Mouse (Mus musculus): ENCODE data around the gene Spata2l.
"Not testable (repeated sequence)": the region's sequence is repeated elsewhere in the genome, so short reads cannot be mapped to it uniquely, and the experiment has no call there.

The Spata2l gene

DNA sequence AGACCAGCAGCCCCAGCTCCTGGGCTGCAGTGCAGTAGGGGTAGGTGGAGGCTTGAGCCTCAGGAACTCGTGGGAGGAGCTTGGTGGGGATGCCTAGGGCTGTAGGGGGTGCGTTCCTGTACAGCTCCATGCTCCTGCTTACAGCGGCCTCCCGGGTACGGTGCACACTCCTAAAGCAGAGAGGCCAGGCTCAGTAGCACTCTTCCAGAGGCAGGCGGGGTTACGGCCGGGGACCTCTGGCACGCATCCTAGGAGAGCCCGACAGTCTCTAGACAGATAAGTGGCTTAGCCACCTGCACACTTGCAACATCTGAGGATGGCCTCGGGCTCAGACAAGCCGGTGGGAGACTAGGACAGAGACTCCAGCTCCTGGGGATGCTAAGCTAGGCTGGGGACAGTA is 9.5 kb upstream of the Spata2l start:
- no peak for DNase-seq (ENCODE audit: low spot score in 2 of 2)

DNA sequence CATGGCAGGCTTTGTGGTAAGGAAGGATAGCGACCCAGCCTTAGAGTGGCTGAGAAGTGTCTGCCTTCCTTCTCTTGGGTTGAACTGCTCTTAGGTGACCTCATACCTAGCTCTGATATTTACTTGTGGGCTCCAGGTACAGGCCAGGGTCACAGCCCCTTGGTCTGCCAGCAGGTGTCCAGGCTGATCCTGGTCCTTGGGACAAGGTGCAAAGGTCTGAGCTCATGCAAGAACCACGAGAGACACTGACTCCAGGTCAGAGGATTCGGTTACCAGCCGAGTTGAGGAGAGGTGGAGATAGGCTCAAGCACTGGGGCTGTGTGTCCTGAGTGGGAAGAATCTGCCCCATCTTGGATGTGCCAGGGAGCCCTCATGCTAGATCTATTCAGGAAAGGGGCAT is 8.3 kb upstream of the Spata2l start:
- no peak for DNase-seq (ENCODE audit: low spot score in 2 of 2)

DNA sequence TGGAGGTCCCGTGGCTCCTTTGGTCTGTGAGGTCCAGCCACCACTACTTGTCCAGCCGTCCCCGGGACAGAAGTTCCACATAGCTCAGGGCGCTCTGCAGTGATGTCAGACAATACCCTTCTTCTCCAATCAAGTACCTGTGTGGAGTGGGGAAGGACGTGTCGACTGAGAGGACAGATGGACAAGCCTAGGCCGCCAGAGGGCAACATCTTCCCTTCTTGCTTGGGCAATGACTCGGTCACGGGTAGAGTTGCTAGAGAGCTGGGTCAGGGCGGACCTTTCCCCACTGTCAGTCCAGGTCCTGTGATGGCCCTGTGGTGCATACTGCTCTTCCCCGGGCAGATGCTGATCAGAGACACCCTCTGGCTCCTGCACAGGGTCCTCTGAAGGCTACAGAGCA is 7.0 kb upstream of the Spata2l start:
- DNase-seq (ENCODE audit: low spot score in 2 of 2) = no peak

DNA sequence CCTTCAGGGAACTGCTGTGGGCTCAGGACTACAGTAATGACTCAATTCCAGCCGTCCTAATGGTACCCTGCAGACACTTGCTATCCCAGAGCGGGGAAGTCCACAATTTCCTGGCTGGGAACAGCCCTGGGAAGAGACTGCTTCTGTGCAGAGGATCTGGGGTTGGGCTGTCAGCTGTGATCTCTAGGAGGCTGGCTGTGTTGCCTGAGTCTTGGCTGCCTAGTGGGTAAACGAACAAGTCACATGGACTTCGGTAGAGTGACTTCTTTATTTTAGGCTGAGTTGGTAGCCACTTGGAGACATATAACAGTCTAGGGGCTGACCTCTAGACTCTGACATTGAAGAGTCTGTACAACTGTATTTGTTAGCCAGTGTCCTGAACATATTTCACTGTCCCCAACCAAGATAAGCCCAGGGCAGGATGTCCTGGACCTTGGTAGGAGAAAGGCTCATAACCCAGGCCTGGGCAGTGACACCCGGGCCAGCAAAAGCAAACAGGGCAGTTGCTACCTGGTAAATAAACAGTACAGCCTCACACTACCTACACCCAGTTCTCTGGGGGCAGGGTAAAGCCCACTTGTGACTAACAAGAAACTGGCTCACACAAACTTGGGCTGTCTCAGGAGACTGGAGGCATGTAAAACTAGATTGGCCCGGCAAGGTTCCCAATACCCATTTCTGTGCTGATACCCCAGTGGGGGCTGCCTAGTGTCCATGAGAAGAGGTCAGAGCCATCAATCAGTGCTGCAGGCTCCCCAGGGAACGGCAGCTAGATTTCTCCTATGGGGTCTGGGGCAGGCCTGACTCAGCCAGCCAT is 6.3 kb upstream of the Spata2l start:
- no peak for DNase-seq (ENCODE audit: low spot score in 2 of 2)

DNA sequence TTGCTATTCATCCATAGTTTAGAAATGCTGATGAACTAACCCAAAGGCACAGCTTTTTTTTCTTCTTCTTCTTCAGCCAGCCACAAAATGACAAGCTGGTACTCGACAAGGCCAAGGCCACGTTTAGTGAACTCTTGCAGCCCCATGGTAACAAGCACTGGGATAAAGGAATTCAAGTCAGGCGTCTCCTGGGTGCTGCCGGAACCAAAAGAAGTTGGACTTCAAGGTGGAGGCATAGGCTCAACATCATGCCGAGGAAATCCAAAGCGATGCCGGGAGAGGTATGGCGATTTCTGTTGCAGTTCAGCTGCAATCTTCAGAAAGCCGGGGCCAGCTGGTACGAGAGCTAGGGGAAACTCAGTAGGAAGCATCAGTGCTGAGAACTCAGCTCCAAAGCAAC is 3.4 kb upstream of the Spata2l start:
- DNase-seq (ENCODE audit: low spot score in 2 of 2) = no peak

DNA sequence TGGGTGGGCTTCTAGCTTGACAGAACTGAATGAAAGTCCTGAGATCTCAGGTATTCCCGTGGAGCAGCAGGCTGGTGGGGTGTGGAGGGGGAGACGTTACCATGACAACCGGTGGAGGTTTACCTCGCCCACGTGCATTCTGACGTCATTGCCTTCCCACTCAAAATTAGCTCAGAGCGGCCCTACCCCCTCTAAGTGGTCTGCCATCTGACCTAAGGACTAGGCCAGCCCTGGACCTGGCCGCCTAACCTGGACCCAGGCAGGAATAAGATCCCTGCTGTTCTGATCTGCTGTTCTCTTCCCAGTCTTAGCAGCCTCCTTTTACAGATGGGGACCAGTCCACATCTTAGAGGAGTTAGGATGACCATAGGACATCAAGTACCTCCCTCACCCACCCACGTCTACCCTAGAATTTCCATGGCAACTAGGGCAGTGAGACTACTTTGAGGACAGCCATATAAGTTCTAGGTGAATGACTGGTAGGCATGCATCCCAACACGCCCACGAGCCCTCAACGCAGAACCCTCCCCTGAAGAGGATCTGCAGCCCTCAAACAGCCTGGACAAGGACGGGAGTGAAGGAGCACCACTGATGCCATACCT is 1.0 kb downstream of the Spata2l start:
- no peak for DNase-seq (ENCODE audit: low spot score in 2 of 2)

DNA sequence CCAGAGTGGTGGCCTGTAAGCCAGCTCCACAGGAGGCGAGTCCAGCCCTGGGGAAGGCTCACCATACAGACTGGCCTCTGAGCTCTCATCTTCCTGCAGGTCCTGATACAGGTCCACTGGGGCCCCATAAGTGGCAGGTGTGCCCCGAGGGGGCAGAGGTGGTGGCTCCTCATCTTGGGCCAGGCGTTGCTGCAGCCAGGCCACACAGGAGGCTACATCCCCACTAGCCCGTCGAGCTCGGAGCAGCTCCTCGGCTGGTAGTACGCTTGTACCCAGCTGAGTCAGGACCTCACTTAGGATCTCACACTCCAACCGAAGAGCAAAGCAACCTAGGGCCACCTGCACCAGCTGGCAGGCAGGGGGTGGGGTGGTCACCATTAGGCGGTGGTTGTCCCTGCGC is 2.3 kb downstream of the Spata2l start:
- DNase-seq (ENCODE audit: low spot score in 2 of 2) = no peak

DNA sequence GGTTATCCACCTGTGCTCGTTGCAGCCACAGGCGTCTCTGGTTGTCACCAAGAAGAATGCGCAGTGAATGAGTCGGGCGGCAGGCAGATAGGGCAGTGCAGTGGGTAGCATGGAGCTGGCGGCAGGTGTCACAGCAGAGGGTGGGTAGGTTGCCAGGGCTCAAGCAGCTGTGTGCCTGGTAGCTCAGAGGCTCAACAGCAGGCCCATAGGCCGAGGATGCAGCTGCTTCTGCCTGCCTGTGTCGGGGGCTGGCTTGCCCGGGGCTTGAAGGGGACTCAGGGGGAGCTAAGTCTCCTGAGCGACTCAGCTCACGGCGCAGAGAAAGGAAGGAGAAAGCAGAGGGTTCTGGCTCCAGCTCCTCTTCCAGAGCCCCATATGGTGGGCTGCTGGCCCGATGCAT is 2.7 kb downstream of the Spata2l start:
- no peak for DNase-seq (ENCODE audit: low spot score in 2 of 2)

DNA sequence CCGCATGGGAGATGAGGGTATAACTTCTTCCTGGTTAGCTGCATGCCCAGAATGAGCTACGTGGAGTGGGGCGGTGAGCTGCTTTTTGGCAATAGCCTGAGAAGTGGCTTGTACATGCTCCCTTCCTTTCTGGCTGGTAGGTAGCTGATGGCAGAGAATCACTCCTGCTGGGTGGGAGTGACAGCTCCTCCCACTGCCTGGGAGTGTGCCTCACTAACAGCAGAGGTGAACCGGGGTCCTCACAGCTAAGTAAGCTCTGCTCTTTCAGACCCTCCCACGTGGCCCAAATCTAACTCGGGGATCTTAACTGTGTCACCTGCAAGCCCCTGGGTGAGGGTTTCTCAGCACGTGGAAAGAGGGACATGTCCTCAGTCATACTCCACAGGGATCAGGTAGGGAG is 3.5 kb downstream of the Spata2l start:
- DNase-seq (ENCODE audit: low spot score in 2 of 2) = no peak

GRCm38 (mm10) chr8:123231742-123232141 is 4.3 kb downstream of the Spata2l start:
- no peak for DNase-seq (ENCODE audit: low spot score in 2 of 2)

DNA sequence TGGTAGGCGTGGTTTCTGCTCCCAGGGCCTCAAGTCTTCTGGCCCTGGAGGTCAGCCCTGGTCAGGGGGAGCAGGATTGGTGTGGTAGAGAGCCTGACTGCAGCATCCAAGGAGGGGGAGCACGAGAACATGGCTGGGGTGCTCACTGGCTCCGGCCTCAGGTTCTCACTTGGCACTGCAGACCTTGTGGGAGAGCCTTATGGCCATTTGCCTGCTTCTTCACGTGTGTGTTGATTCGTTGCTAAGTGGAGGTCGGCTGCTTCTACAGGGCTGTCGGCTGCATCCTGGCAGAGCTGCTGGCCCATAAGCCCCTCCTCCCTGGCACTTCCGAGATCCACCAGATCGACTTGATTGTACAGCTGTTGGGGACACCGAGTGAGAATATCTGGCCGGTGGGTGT is 5.7 kb downstream of the Spata2l start:
- DNase-seq (ENCODE audit: low spot score in 2 of 2) = not testable (repeated sequence)

GRCm38 (mm10) chr8:123228416-123228815 is 7.6 kb downstream of the Spata2l start:
- no peak for DNase-seq (ENCODE audit: low spot score in 2 of 2)

DNA sequence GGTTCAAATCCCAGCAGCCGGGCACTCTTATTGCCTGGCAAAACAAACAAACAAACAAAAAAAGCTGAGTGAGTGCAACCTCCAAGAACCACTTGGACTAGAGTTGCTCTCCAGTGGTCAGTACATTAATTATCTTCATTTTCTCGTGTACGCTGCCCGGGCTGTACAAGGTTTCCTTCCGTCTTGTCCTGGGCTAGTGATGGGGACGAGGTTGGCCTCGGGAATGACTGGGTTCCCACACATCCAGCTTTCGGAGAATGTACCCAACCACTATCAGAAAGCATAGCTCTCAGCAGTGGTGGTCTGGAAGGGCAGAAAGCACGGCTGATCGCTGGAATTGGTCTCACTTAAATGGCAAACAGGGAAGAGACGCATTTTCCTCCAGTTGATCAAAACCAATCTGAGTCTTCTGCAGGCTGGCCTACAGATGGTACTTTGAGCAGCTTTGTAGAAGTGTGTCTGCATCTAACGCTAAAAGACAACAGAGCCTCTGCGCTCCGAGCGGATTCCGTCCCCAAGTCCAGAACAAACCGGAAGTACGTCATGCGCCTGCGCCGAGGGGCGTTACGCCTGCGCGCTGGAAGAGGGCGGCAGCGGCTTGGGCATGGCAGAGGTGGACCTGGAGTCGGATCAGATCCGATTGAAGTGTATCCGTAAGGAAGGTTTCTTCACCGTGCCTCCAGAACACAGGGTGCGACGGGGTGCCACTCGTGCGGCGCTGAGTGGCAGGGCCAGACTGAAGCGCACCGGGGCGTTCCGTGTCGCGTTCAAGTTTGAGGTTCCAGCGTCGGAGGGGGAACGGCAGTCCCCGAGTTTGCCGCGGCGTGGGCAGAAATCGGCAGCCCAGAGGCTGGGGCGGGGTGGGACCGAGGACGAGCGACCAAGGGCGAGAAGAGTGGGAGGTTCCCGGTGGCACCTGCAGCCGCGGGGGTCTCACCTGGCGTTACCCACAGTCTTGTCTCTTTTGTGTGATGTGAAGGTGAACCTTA is 11.5 kb downstream of the Spata2l start, which contains the start of gene Cdk10:
Gene Cdk10, plus strand, starts transcription at position 565 of the 989 bp plus-strand sequence.
- peak; percentile 87 to 96 for DNase-seq (ENCODE audit: low spot score in 2 of 2)

DNA sequence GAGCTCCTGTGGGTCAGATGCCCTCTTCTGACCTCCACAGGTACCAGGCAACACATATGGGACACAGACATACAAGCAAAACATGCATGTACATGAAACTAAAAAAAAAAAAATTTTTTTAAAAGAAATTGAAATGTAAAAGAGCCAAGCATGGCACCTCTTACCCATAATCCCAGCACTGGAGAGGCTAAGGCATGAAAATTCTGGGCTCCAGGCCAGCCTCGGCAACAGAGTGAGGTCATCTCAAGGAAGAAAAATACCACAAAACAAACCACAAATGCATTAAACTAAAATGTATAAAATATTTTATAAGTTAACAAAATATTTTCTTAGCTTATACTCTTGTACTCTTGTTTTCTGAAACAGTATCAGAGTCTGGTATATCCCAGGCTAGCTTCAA is 15.1 kb downstream of the Spata2l start:
- no peak for DNase-seq (ENCODE audit: low spot score in 2 of 2)

DNA sequence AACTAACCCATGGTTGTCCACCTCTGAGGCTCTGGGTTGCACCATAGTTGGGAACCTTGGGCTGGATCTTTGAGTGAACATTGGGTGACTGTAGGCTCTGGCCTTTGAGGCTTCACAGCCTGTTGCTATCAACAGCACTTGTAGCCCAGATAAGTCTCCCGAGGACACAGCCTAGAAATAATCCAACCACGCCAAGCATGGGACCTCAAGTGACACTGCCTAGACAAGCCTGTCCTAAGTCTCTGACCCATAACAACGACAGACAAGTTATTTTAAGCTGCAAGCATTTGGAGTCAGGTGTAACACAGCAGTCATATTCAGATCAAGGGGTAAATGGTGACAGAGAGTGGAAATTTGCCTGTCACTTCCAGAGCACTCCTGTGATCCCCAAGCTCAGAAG is 20.6 kb downstream of the Spata2l start:
- no peak for DNase-seq (ENCODE audit: low spot score in 2 of 2)

- DNase-seq (ENCODE audit: low spot score in 2 of 2) = no peak
These were observed 22.8 kb downstream of the Spata2l start for GRCm38 (mm10) chr8:123213118-123213772.

- peak; percentile 90 to 91 for DNase-seq (ENCODE audit: low spot score in 2 of 2)
These were observed 23.5 kb downstream of the Spata2l start, which contains the start of the genes Chmp1a and Spata33 for GRCm38 (mm10) chr8:123212321-123213117. Chmp1a (minus strand) TSS chr8:123212763. Spata33 (plus strand) TSS chr8:123212832.

DNA sequence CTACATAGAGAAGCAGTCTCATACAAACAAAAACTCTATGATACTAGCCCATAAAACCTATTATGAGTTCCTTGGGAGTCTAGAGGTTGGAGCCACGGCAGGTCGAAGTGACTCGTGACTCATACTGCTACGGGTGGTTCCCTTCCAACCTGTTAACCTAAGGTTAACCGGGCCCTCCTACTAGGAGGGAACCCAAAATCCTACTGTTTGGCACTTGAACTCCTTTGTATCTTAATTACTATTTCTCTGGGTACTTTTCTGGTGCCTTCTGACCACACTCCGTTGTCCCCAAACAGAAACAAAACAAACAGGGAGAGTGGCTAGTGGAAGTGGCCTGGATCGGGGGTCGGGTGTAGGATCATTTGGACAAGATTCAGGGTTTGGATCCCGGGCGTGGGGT is 24.2 kb downstream of the Spata2l start:
- no peak for DNase-seq (ENCODE audit: low spot score in 2 of 2)

DNA sequence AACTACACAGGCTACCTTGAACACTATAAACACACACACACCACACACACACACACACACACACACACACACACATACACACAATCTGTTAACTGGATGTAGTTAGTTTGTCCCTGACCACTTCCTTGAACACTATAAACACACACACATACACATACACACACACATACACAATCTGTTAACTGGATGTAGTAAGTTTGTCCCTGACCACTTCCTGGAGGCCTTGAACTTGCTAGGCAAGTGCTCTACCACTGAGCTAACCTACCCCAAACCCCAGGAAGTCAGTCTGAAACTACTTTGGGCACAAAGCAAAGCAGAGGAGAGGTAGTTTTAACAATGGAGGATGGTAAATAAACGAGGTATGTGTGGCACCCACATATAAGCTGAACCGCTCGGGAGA is 32.5 kb downstream of the Spata2l start:
- no peak for DNase-seq (ENCODE audit: low spot score in 2 of 2)

DNA sequence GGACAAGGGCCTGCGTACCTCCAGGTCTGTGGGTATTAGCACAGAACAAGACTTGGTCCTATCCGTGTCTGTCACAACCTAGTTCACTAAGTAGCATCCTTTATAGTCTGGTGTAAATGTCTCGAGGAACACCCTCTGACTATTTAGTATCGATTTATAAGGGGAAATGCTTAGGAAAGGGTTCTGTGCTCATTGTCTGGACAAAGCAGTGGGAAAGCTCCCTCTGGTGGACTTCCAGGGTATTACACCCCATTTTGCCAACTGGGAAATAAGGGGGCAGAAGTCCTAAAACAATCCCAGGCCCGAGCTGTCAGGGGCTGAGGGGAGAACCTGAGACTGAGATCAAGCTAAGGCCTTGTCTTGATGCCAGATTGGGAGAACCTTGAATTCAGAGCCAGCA is 33.7 kb downstream of the Spata2l start:
- DNase-seq (ENCODE audit: low spot score in 2 of 2) = peak; percentile 57 to 82

DNA sequence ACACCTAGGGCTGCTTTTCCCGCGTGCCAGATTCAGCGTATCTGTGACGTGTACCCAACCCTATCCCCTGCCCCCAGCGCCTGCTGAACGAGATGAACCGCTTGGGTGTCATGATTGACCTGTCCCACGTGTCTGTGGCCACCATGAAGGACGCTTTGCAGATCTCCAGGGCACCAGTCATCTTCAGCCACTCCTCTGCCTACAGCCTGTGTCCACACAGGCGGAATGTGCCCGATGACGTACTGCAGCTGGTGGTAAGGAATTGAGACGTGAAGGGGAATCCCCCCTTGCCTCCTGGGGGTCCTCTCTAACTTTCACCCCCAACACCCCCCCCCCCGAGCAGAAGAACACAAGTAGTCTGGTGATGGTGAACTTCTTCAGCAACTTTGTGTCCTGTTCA is 36.2 kb downstream of the Spata2l start:
- no peak for DNase-seq (ENCODE audit: low spot score in 2 of 2)
